Mouse (Mus musculus) heart, adult 18-20 months (tissue): ENCODE results near the gene Aacs. TPM values are rescaled to one million over a fixed set of nuclear protein-coding genes. Genes with fewer than 3 reads are reported as not detected.
A peak's percentile ranks its signal among the peaks of the same experiment; 100 is the strongest.

Experiments used
- DNase-seq, 2 experiments: peaks; one replicate each; pipeline ENCODE4 v3.0.0; 2021 to 2022; ENCODE audit warnings: mixed read lengths in 1 of 2
- total RNA-seq, 2 experiments: library from RNA; stranded (reverse); gene quantifications; 2 replicates each; pipeline ENCODE4 v1.2.3; 2021

The Aacs gene
- total RNA-seq, 2 experiments from 2014 or later, result 4.9 to 9.9 TPM

DNA sequence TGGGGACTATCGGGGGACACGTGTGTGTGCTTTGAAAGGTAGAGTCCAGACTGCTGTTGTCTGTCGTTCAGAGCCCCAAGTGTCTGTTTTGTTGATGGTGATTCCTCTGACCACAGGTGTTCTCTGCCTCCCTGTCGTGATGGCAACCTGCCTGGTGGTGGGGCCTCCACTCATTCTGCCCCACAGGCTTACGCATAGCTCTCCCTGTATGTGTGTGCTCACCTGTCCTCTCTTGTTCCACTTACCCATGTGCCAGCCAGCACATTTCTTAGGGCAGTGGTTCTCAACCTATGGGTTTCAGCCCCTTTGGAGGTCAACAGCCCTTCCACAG lies 17.4 kb downstream of the Aacs start:
- no peak for DNase-seq

DNA sequence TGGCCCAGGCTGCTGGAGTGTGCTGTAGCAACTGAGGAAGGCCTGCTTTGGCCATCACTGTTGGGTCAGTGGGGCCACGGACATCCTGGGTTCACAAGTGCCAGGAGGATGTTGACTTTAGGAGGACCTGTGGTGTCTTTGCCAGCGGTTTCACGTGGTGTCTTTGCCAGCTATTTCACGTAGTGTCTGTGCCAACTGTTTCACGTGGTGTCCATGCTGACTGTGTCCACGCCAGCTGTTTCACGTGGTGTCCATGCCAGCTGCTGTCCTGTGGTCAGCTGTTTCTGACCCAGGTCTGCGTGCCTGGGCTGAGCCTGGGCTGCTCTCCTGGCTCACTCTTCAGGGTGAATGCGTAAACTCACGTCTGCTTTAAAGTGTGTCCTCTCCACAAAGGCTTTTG lies 20.0 kb downstream of the Aacs start:
- peak; percentile 39 to 60 for DNase-seq

- peak; percentile 49 to 74 for DNase-seq
Measured at GRCm38 (mm10) chr5:125497821-125498600, 22.4 kb downstream of the Aacs start.

DNA sequence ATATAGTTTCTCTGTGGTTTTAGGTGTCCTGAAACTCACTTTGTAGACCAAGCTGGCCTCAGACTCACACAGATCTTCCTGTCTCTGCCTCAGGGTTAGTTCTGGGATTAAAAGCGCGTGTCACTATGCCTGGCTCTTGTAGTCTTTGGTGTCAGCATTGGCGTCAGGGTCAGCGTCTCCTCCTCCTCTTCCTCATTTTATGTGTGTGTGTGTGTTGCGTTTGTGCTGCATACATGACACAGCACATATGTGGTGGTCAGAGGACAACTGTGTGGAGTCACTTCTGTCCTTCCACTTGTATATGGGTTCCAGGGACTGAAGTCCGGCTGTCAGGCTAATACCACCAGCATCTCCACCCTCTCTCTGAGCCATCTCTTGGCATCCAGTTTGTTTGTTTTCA lies 25.9 kb downstream of the Aacs start:
- no peak for DNase-seq

- no peak for DNase-seq
Measured at GRCm38 (mm10) chr5:125502186-125502585, 26.6 kb downstream of the Aacs start.

GRCm38 (mm10) chr5:125503628-125504027 lies 28.0 kb downstream of the Aacs start:
- no peak for DNase-seq

- DNase-seq, result no peak
Measured at GRCm38 (mm10) chr5:125504692-125505091, 29.1 kb downstream of the Aacs start.

DNA sequence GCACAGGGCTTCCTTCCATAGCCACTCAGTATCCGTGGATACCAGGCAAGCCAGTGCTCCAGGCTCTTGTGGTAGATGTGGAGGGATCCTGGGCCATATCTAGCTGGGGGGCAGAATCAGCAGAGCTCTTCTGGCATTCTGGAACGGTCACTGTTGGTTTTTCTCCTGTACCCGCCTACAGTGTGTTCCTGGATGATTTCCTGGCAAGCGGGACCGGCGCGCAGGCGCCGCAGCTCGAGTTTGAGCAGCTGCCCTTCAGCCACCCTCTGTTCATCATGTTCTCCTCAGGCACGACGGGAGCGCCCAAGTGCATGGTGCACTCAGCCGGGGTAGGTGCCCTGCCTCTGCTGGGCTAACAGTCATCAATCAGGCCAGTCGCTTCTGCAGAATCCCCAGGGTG lies 30.4 kb downstream of the Aacs start:
- DNase-seq, result no peak

- DNase-seq, result no peak
Measured at GRCm38 (mm10) chr5:125507582-125507981, 32.0 kb downstream of the Aacs start.

GRCm38 (mm10) chr5:125508006-125508405 lies 32.4 kb downstream of the Aacs start:
- no peak for DNase-seq

DNA sequence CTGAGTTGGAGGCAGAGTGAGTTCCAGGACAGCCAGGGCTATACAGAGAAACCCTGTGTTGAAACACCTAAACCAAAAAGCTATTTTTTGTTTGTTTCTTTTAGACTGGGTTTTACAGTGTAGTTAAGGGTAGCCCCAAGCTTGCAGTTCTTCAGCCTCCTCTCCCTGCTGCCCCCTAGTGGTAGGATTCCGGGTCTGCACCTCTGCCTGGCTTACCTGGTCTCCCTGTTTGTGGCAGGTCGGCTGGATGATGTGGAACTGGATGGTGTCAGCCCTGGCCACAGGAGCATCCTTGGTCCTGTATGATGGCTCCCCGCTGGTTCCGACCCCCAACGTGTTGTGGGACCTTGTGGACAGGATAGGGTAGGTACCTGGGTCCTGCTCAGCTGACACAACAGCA lies 33.9 kb downstream of the Aacs start:
- DNase-seq, result peak in 1 of 2 experiments; percentile 68

- no peak for DNase-seq
Measured at GRCm38 (mm10) chr5:125515006-125515405, 39.4 kb downstream of the Aacs start.

DNA sequence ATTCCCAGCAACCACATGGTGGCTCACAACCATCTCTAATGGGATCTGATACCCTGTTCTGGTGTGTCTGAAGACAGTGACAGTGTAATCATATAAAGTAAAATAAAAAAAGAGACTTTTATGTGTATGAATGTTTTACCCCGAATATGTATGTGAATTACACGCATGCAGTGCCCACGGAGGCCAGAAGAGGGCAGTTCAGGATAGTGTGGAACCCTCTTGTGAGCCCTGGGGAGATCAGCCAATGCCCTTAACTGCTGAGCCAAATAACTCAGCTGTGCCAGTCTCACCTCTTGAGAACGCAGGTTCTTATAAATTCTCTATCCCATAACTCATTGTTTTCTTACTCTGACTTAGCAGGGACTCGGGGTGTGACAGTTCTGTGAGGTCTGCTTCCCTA lies 43.0 kb downstream of the Aacs start:
- DNase-seq, result peak in 1 of 2 experiments; percentile 35

DNA sequence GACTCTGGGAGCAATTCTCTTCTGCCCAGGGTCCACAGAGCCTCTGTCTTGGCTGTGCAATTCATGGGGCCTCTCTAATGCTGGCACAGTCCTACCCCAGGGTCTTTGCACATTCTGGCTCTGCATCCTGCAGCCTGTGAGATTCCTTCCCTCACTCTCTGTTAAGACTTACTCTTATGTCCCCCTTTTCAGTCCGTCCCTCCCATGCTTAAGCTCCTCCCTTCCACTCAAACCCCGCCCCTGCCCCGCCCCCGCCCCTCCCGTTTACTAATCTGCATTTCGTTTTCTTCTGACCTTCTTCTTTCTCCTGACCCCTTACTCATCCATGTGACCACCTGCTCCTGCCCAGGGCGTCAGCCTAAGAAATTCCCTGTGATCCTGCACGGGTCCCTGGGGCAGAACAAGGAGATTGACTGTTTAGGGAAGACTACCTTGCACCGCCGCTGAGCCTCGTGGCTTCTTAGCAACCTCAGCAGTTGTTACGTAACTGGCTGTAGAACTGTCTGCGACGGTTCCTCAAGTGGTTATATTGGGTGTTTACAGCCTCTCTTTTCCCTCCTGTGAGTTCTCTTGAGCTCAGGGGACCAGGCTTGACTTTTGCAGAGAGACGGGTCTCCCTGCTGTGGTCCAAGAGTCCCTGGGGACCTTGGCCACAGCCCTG lies 45.4 kb downstream of the Aacs start:
- DNase-seq, result no peak

DNA sequence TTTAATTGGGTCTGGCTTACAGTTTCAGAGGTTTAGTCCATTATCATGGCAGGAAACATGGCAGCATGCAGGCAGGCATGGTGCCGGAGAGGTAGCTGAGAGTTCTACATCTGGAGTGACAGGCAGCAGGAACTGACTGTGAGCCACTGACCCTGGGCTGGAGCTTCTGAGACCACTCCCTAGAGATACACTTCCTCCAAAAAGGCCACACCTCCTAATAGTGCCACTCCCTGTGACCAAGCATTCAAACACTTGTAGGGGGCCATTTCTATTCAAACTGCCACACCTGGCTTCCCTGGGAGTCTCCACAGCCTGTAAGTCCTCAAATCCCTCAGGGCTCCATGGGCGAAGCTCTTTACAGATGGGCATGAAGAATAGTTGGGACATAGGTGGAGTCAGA lies 47.7 kb downstream of the Aacs start:
- DNase-seq, result no peak

DNA sequence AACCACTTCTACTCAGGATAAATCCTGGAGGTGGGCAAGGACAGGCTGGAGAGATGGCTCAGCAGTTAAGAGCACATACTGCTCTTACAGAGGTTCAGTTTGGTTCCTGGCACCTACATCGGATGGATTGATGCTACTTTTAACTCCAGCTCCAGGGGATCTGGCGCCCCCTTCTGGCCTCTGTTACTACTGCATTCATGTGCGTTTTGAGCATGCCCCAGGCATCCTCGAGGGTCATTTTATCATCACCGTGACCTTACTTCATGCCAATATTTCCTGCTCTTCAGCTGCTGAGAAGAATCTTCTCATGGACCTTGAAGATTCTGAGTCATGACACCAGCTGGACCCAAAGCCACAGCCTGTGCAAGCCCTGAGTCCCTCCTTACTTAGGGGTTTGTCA lies 49.9 kb downstream of the Aacs start:
- no peak for DNase-seq

GRCm38 (mm10) chr5:125526464-125526863 lies 50.9 kb downstream of the Aacs start:
- DNase-seq, result no peak

DNA sequence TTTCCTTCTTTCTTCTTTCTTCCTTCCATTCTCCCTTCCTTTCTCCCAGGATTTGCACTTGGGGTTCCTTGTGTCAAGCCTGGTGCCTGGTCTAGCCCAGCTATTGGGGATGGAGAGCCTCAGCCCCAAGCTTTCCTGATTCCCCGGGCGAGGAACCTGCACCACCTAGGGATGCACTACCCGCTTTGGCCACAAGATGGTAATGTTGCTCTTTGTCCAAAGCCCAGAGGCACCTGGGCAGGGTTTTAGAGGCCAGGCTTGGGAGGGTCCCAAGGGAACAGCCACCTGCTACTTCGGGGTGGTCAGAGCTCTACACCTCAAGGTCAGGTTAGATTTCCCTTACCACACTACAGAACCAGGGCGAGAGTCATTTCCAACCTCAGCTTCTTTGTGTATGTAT lies 53.5 kb downstream of the Aacs start:
- DNase-seq, result peak; percentile 32 to 81

DNA sequence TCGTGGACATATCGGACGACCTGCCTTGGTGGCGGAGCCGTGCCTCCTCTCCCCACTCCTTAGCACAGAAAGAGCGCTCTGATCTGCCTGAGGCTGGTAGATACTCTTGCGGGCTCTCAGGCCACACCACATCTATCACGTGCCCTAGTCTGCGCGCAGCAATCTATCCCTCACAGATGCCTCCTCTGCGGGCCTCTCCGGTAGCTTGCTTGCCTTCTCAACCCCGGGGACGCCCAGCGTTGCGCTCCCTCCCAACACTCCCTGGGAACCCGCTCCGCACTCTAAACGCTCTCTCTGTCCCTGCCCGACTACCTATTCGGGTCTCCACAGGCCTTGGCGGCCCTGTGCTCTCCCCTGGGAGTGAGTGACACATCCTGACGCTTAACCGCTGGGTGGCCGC lies 56.0 kb downstream of the Aacs start, which contains the start of gene Tmem132b:
TSS of gene Tmem132b (plus strand) at position 141 of the 400 bp plus-strand sequence.
- DNase-seq, result no peak

DNA sequence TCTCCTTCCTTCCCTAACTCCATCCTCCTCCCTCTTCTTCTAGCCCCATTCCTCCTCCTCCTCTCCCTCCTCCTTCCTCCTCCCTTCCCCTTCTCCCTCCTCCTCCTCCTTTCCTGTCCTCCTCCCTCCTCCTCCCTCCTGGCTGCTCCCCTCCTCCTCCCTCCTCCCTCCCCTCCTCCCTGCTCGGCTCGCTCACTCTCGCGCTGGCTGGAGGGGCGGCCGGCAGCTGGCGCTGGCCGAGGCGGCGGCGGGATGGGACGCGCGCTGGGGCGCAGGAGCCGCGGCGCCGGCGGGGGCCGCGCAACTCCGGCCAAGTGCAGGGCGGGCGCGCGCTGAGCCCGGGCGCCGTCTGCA lies 56.6 kb downstream of the Aacs start:
- DNase-seq, result no peak

- no peak for DNase-seq
Measured at GRCm38 (mm10) chr5:125532545-125533224, 57.1 kb downstream of the Aacs start.

DNA sequence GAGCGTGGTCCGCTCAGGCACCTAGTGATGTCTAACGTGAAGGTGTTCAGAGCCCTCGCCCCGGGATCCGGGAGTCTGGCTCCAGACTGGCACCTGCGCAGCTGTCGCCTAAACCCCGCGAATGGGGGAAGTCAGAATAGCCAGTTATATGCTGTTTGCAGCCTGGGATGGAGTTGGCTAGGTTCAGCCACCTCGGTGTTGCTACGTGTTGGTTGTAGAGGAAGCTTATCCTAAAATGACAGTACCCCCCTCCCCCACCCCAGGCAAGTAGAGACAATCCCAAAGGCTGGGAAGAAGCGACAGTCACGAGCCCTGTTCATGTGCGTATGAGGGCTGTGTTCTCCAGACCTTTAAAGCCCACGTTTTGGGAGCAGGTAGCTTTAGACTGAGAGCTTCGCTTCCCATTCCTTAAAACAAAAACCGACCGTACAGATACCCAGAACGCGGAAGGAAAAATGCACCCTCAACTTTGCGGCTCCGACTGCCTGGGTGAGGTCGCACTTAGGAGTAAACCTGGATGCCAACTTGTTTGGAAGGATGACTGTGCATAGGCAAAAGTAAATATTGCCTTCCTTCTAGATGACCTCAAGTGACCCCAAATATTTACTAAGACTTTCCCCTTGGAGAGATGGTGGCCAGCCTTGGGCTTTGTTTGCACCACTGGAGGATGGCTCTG lies 57.7 kb downstream of the Aacs start:
- DNase-seq, result no peak

DNA sequence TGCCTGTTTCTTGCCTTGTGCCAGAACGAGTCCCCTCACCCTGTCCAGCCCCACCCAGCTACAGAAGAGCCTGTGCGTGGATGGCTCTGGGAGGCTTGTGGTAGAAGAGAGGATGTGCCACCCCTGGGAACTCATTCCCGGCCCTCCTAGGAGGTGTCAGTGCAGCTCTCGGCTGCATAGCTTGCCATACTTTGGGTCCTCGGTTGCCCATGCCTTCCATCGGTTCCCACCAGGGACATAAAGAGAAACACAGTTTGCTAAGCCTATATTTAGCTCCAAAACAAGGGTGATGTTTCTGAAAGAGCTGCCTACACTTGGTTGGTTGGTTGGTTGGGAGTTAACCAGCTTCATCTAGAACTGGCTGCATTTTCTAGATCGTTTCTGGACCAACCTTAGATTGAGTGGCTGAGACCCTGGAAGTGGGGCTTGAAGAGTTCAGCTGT lies 58.6 kb downstream of the Aacs start:
- DNase-seq, result no peak
